Mouse (Mus musculus) stomach, postnatal 0 days (tissue): Measurements from ENCODE around the gene Lpp.

Experiments
- CTCF ChIP-seq: IDR thresholded peaks from 2 replicates; pipeline ENCODE4 v1.5.1; 2016; ENCODE audit warnings: antibody characterized with exemption, low read depth, mild to moderate bottlenecking, moderate library complexity
- EP300 ChIP-seq: optimal IDR thresholded peaks from 2 replicates; pipeline ENCODE3; 2016; ENCODE audit warnings: antibody characterized with exemption

- TF ChIP-seq EP300 (no peak), CTCF (peak; percentile 46)
Measured at GRCm38 (mm10) chr16:24740714-24741113, 347.4 kb downstream of the Lpp start.
